Mouse (Mus musculus) C2C12 (cell line): ENCODE measurements at regions not wholly inside any gene's neighbourhood (a gene's known extent, or its start where the extent isn't known, plus 50 kb on each side); places are given as distances from the start of the nearest gene placed in this dataset.

Experiments used
- H3K27me3 ChIP-seq: one replicate; pipeline ENCODE4 v1.6.1; 2011; ENCODE audit not compliant: control insufficient read depth, insufficient read depth, insufficient read length
- H3K36me3 ChIP-seq: one replicate; pipeline ENCODE4 v1.6.1; 2011; ENCODE audit not compliant: control insufficient read depth, insufficient read depth
- H3K4me3 ChIP-seq: one replicate; pipeline ENCODE4 v1.5.1; 2011; ENCODE audit warnings: mild to moderate bottlenecking, control low read depth; ENCODE audit not compliant: poor library complexity, insufficient read depth, severe bottlenecking
- H3K79me2 ChIP-seq: one replicate; pipeline ENCODE4 v1.6.1; 2011; ENCODE audit not compliant: control insufficient read depth, insufficient read depth
- H3K79me3 ChIP-seq: one replicate; pipeline ENCODE4 v1.6.1; 2011; ENCODE audit warnings: low read depth, control low read depth
- H3ac ChIP-seq: one replicate; pipeline ENCODE3; 2011; ENCODE audit warnings: low read depth; ENCODE audit not compliant: control insufficient read depth, insufficient read length
- CEBPB ChIP-seq: IDR thresholded peaks from one replicate; pipeline ENCODE4 v1.6.1; 2011; ENCODE audit warnings: low read depth, mild to moderate bottlenecking, control low read depth, moderate library complexity
- CTCF ChIP-seq: IDR thresholded peaks from one replicate; pipeline ENCODE4 v1.5.1; 2011; ENCODE audit not compliant: control insufficient read depth, insufficient read depth, insufficient read length
- FOSL1 ChIP-seq: IDR thresholded peaks from one replicate; pipeline ENCODE4 v1.8.0; 2011; ENCODE audit warnings: mild to moderate bottlenecking, low read length; ENCODE audit not compliant: poor library complexity, insufficient read depth, severe bottlenecking
- MAX ChIP-seq: IDR thresholded peaks from one replicate; pipeline ENCODE4 v1.6.1; 2011; ENCODE audit warnings: mild to moderate bottlenecking, control low read depth
- MYOD1 ChIP-seq: IDR thresholded peaks from one replicate; pipeline ENCODE4 v1.6.1; 2011; ENCODE audit warnings: low read depth; ENCODE audit not compliant: control insufficient read depth, insufficient read length
- MYOG ChIP-seq: IDR thresholded peaks from one replicate; pipeline ENCODE4 v1.6.1; 2011; ENCODE audit not compliant: control insufficient read depth, insufficient read length; ENCODE audit errors: extremely low read depth
- USF1 ChIP-seq: IDR thresholded peaks from one replicate; pipeline ENCODE4 v1.6.1; 2011; ENCODE audit warnings: low read depth, mild to moderate bottlenecking, control low read depth, moderate library complexity

DNA sequence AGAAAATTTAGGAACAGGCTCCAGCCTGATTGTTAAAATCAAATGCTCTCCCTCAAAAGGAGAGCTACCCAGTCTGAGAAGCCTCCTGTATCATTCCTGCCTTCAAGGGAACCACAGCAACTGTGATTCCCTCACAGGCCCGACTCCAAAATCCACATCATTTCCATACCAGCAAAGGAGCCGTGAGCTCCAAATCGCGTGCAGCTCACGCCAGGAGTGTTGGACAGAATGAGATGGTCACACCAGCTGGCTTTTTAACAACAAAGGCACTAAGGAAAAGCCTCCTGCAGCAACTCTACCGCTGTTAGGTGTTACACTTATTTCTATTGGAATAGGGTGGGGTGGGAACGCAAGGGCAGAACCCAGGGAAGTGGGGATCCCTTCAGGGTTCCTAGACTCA is 277.6 kb downstream of the Psat1 start:
- Histone ChIP-seq H3K4me3 (no peak overlapping the region), H3K79me3 (no peaks in the 10 kb centered on the region), H3K79me2 (no peaks in the 10 kb centered on the region), H3K27me3 (peaks cover 9% of the 10 kb centered on the region), H3ac (no peak overlapping the region), H3K36me3 (no peaks in the 10 kb centered on the region)
- TF ChIP-seq CTCF: no peak
- no peak for TF ChIP-seq MYOG
- TF ChIP-seq MAX: no peak
- TF ChIP-seq USF1: no peak
- TF ChIP-seq FOSL1: no peak
- TF ChIP-seq CEBPB: no peak

DNA sequence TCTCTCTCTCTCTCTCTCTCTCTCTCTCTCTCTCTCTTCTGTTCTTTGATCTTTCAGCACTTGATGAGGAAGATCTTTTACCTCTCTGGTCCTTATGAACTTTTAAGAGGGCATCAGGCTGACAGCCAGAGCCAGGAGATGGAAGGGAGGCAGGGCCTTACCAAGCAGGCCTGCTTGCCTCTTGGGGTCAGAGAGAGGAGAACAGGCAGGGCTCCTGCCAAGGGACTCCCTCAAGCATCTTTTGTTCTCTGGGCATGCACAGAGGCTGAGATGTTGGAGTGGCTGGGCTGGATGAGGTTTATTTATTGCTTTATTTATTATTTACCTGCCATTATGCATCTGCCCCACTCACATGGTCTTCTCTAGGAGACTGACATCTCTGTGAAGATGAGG is 278.5 kb downstream of the Psat1 start:
- Histone ChIP-seq H3K27me3 (peaks cover 9% of the 10 kb centered on the region), H3K79me2 (no peaks in the 10 kb centered on the region), H3K4me3 (no peak overlapping the region), H3ac (no peak overlapping the region), H3K79me3 (no peaks in the 10 kb centered on the region), H3K36me3 (no peaks in the 10 kb centered on the region)
- TF ChIP-seq MYOG (no peak), CTCF (no peak), CEBPB (no peak), MAX (no peak), FOSL1 (no peak), USF1 (no peak), MYOD1 (no peak)

DNA sequence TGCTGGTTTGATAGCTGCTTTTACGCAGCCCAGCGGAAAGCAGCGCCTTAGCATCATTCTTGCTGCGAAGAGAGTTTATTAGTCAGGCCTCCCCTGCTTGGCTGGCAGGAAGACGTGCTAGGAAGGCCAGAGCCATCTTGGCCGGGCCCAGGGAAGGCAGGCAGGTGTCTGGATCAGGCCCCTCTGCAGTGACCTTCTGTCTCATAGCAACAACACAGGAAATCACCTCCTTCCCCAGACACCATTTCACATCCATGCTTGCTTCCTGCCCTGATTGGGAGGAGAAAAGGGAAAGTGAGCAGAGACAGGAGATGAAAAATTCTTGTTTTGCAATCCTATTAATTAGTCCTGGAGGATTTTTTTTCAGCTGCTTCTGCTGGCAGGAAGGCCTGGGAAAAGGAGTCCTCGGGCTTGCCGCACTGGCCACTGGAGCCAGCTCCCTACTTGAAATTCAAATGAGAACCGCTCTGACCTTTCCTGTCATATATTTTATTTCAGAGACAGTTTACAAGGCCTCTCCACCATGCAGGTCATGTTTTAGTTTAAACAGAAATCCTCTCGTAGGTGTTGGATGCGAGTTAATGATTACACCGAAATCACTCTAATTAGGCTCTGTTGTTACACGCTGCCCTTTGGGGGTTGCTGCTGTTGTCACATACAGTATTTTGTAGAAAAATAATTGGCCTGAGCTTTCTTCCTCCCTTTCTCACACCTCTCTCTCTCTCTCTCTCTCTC is 279.1 kb downstream of the Psat1 start:
- no peak overlapping the region for H3K4me3 ChIP-seq
- H3K79me2 ChIP-seq: no peaks in the 10 kb centered on the region
- no peaks in the 10 kb centered on the region for H3K36me3 ChIP-seq
- H3ac ChIP-seq: no peak overlapping the region
- H3K79me3 ChIP-seq: no peaks in the 10 kb centered on the region
- no peak for TF ChIP-seq MYOG
- H3K27me3 ChIP-seq: peaks cover 9% of the 10 kb centered on the region

DNA sequence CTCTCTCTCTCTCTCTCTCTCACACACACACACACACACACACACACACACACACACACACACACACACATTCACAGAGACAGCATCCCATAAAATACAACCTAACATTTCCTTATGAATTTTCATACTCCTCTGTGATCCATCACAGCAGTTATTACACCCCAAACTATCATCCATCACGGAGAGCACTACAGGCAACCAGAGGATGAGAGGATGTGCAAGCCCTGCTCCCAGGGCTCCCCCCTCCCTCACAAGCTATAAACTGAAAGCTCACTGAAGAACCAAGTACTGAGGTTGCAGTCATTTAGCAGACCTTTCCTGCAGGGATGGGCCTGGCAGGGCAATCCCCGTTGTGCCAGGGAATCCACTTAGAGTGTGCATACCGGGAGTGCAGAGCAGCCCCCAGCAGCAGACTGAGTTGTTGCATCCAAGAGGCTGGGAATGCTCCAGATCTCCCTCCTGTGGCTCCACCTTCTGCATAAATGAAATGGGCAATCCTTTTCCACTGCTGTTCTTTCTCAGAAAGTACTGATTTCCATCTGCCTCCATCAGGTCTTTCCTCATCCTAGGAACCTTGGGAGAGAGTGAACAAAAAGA is 283.4 kb downstream of the Psat1 start:
- Histone ChIP-seq H3K79me2 (no peaks in the 10 kb centered on the region), H3K27me3 (peaks cover 9% of the 10 kb centered on the region), H3K4me3 (no peak overlapping the region), H3K79me3 (no peaks in the 10 kb centered on the region), H3K36me3 (no peaks in the 10 kb centered on the region), H3ac (no peak overlapping the region)
- TF ChIP-seq MYOG (no peak), MAX (no peak), CTCF (no peak), USF1 (no peak), CEBPB (no peak), FOSL1 (no peak), MYOD1 (no peak)

DNA sequence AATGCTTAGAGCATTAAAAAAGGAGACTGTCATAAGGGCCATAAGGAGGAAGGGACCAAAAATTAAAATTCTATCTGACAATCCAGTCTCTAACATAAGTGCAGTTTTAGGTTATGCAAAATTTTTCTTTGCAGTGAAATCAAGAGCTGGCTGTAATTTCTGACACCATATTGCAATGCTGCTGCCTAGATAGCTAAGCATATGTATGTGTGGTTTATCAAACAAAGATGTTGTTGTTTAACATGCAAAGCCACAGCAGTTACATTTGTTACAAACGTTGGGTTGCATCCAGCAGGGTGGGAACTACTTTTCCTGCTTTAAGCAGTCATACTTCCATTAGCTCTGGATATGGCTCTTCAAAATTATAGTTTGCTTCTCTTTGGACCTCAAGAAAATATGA is 288.5 kb downstream of the Psat1 start:
- H3K79me2 ChIP-seq: no peaks in the 10 kb centered on the region
- no peaks in the 10 kb centered on the region for H3K79me3 ChIP-seq
- no peak overlapping the region for H3ac ChIP-seq

DNA sequence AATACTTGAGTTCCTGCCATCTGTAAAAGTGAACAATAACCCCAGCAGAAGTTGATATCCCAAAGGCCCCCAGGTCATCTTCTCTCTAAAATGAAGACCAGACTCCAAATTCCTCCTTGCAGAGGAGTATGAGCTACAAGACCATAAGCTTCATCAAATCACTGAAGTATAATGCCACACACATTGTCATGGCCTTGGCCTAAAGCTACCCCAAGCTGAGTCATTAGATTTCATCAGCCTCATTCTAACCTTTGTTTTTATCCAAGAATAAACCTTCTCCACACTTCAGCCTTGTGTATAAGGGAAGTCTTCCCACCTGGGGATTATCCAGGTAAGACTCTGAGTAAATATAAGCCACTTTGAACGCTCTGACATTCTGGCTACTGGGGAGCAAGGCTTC is 289.3 kb downstream of the Psat1 start:
- H3K79me2 ChIP-seq: no peaks in the 10 kb centered on the region

More for the DNA sequence above, 288.5 kb downstream of the Psat1 start:
- Histone ChIP-seq H3K36me3 (no peaks in the 10 kb centered on the region), H3K27me3 (no peaks in the 10 kb centered on the region), H3K4me3 (no peak overlapping the region)
- TF ChIP-seq MYOG: no peak
- TF ChIP-seq MYOD1: no peak
- TF ChIP-seq CEBPB: no peak
- TF ChIP-seq FOSL1: no peak
- TF ChIP-seq USF1: no peak
- no peak for TF ChIP-seq CTCF
- TF ChIP-seq MAX: no peak

More for the DNA sequence above, 289.3 kb downstream of the Psat1 start:
- Histone ChIP-seq H3K79me3 (no peaks in the 10 kb centered on the region), H3K4me3 (no peak overlapping the region), H3K27me3 (no peaks in the 10 kb centered on the region), H3K36me3 (no peaks in the 10 kb centered on the region), H3ac (no peak overlapping the region)
- TF ChIP-seq MYOG (no peak), USF1 (no peak), FOSL1 (no peak), MAX (no peak), CTCF (no peak), CEBPB (no peak), MYOD1 (no peak)
